Mouse (Mus musculus): ENCODE measurements around the gene Gdpd3.
"Not testable (repeated sequence)": the region's sequence is repeated elsewhere in the genome, so short reads cannot be mapped to it uniquely, and the experiment has no call there.

The Gdpd3 gene

DNA sequence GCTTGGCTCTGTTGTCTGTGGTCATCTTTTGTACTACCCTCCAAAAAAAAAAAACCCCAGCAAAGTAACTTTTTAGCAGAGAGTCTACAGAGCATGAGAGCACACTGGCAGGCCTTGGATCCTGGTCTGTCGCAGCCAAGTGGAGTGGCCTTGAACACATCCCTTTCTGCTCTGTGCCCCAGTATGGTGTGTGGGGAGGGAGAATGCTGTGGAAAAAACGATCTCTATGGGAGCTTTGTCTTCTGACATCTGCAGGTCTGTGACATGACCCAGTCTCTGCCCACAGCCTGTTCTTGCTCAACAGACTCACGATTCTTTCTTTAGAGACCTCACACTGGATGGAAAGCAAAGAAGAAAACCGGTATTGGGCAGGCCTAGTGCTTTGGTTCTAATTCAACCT is 5.2 kb upstream of the Gdpd3 start:
- DNase-seq (ENCODE audit: low spot score): no peak

- no peak for DNase-seq (ENCODE audit: low spot score)
Measured at GRCm38 (mm10) chr7:126761529-126762067, 4.5 kb upstream of the Gdpd3 start.

GRCm38 (mm10) chr7:126762471-126763008 is 3.6 kb upstream of the Gdpd3 start:
- DNase-seq (ENCODE audit: low spot score): no peak

DNA sequence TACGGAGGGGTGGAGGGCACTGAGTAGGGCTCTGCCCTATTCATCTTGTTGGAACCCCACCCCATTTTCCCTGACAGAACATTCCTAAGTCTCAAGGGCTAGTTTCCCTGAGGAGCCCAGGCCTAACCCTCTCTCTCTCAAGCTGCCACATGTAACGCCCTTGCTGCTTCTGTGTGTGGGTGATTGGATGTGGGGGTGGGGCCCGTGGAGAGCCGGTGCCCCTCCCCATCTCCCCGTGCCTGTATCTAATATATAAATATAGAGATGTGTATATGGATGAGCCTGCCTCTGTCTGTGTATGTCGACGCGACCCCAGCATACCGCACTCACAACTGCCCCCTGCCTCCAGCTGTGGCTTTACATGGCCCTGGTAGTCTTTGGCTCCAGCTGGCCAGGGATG is 594 bp upstream of the Gdpd3 start:
- DNase-seq (ENCODE audit: low spot score): no peak

- DNase-seq (ENCODE audit: low spot score): no peak
Measured at GRCm38 (mm10) chr7:126767001-126767400, 867 bp downstream of the Gdpd3 start.

DNA sequence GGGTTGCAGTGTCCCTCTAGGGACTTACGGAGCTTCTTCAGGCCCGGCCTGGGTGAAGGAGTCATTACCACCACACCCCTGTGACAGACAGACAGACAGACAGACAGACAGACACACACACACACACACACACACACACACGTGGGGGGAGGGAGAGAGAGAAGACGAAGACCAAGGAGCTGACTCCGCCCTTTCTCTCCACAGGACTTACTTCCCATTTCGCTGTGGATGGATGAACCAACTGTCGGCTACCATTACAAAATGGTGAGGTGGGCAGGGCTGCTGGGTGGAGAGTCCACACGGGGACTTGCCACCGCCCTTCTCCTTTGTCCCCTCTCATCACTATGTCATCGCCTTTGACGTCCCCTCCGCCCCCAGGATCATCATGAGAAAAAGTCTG is 4.7 kb downstream of the Gdpd3 start:
- no peak for DNase-seq (ENCODE audit: low spot score)

DNA sequence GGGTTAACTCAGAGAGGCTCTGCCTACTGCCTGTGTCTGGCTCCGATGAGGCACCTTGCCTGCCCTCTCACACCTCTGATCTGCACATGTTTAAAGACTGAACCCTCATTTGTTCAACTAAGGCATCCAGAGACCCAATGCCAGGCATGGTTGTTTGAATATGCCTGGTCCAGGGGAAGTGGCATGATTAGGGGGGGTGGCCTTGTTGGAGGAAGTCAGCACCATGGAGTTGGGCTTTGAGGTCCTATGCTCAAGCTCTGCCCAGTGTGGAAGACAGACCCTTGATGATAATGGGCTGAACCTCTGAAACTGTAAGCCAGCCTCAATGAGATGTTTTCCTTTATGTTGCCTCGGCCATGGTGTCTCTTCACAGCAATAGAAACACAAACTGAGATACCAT is 7.2 kb downstream of the Gdpd3 start:
- DNase-seq (ENCODE audit: low spot score): no peak

DNA sequence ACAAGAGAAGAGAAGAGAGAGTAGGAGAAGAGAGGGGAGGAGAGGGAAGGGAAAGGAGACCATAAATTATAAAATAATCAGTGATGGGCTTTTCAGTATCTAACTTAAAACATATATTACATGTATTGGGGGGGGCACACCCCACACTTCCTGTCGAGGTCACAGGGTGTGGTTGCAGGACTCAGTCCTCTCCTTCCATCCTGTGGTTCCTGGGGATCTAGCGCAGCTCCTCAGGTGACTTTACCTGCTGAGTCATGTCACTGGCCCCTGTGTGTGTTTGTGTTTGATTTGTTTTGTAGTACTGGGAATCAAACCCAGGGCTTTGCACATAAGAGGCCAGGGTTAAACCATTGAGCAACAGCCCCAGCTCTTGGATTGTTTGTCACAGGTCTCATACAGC is 8.3 kb downstream of the Gdpd3 start:
- DNase-seq (ENCODE audit: low spot score): no peak

GRCm38 (mm10) chr7:126775185-126775977 is 9.2 kb downstream of the Gdpd3 start:
- no peak for DNase-seq (ENCODE audit: low spot score)

DNA sequence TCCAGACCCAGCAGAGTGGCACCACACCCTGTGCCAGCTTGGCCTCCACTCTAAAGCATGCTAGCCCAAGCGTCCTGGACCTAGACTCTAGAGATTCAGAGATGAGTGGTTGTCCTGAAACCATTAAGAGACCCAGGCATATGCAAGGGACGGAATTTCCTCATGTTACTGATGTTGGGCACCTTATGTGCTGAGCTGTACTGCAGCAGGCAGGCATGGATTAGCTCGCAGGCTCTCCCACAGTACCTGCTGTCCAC is 9.8 kb downstream of the Gdpd3 start:
- no peak for DNase-seq (ENCODE audit: low spot score)

GRCm38 (mm10) chr7:126776598-126777057 is 10.5 kb downstream of the Gdpd3 start, which contains the start of gene Ypel3:
TSS of gene Ypel3 (plus strand) at chr7:126776955.
- DNase-seq (ENCODE audit: low spot score): peak; percentile 75

GRCm38 (mm10) chr7:126777476-126777875 is 11.3 kb downstream of the Gdpd3 start:
- DNase-seq (ENCODE audit: low spot score): no peak

DNA sequence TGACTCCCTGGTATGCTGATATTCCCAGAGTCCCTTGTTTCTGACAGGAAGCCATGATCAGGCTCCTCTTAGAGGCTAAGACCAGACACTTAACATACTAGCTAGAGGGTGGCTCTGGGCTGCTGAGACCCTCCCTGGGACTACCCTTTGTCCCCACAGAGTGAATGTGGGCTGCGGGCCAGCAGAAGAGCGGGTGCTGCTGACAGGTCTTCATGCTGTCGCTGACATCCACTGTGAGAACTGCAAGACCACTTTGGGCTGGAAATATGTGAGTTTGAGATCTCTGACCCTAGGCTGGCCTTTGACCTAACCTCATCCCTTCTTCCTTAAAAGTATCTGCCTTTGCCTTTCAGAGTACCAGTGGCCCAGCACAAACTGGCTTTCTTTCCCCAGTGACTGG is 12.0 kb downstream of the Gdpd3 start:
- DNase-seq (ENCODE audit: low spot score): no peak

DNA sequence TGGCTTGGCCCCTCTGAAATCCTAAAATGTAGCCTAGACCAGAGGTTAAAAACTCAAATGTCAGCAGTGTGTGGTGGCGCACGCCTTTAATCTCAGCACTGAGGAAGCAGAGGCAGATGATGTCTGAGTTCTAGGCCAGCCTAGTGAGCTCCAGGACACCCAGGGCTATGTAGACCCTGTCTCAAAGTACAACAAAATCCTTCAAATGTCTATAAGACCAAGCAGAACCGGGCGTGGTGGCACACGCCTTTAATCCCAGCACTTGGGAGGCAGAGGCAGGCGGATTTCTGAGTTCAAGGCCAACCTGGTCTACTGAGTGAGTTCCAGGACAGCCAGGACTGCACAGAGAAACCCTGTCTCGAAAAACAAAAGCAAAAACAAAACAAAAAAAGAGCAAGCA is 13.0 kb downstream of the Gdpd3 start:
- DNase-seq (ENCODE audit: low spot score): not testable (repeated sequence)

DNA sequence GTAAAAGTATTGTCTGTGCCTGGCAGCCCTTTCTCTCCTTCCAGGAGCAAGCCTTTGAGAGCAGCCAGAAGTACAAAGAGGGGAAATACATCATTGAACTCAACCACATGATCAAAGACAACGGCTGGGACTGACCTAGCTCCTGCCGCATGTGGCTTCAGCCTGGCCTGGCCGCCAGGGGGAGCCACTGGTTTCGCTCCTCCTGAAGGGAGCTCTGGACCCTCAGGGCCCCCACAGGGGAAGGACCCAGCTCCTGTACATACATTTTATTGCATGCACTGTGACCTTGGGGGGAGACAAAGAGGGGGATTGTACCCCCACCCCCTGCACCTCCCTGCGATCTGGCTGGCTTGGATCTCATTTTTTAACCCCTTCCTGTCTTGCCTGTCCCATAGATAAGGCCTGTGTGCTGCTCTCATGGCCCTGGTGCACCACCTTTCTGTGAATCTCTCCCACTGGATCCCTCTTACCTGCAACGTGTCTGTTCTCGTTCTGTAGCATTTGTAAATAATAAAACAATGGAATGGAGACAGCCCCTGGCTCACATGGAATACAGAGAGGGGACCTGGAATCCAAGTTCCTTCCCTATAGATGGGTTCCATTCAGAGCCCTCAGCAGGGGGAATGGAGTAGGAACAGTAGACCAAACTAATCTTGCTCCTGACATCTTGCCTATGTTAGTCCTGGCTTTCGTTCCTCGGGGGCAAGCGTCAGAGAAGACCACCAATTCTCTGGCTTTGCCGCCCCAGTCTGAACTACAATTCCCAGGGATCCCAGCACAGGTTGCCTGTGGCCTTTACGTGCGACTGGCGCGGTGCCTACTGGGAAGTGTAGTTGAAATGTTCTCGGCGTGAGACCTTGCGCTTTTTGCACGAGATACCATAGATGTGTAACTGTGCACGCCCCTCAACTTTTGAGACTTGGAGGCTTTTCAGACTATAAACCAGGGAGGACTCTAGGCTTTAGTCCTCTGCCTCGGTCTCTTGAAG is 14.1 kb downstream of the Gdpd3 start:
- no peak for DNase-seq (ENCODE audit: low spot score)

DNA sequence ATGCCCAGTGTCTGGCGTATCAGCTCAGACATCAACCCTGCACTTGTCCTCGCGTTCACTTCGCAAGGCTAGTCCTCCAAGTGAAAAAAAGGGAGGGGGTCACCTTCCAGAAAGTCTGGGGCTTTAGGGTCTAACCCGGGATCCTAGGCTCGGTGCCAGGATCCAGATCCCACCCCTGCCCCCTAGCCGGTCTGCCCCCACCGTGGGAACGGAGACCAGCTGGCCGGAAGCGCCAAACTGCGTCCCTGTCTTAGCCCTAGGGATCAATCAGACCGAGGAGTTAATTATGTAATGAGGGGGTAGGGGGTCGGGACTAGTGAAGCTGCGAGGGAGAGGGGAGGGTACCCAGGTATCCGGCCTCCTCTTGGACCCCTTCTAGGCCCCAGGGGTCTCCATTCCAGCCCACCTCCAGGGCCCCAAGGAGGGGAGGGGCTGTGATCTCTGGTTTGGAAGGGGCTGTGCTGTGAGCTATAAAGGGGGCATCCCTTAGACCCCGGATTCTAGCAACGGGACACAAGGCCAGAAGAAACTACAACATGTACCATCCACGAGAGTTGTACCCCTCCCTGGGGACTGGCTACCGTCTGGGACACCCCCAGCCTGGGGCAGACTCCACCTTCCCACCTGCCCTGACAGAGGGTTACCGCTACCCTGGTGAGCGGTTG is 15.0 kb downstream of the Gdpd3 start, which contains the start of gene Tbx6:
TSS of gene Tbx6 (plus strand) at position 513 of the 665 bp plus-strand sequence.
- no peak for DNase-seq (ENCODE audit: low spot score)

DNA sequence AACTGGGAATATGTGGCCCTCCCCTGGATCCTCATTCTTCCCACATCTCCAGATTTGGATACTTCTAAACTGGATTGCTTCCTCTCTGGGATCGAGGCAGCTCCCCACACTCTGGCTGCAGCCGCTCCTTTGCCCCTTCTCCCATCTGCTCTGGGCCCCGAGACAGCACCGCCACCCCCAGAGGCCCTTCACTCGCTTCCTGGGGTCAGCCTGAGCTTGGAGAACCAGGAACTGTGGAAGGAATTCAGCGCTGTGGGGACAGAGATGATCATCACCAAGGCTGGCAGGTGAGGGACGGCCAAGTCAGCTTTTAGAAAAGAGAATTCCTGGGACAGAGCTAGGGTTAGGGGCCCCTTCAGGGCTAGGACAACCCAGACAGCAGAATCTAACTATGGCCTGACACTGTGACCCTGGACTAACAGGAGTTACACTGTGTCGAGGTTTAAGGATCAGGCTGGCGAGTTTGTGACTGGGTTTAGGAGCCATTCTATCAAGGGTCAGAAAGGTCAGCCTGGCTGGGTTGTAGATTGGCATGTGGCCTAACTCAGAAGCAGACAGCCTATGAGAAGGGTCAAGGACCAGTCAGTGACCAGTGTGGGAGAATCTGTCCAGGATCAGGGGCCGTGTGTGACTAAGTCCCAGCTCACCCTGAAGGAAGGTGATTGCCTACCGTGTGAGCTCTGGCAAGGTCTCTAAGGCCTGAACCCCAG is 15.7 kb downstream of the Gdpd3 start:
- DNase-seq (ENCODE audit: low spot score): no peak

DNA sequence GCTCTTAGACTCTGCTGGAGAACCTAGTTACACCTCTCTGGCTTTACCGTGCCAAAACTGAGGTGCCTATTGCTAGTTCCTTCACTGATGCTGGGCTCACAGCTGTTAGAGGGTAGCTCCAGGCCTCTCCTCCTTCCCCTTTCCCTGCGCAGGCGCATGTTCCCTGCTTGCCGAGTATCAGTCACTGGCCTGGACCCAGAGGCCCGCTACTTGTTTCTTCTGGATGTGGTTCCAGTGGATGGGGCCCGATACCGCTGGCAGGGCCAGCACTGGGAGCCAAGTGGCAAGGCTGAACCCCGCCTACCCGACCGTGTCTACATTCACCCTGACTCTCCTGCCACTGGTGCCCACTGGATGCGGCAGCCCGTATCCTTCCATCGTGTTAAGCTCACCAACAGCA is 16.6 kb downstream of the Gdpd3 start:
- no peak for DNase-seq (ENCODE audit: low spot score)

DNA sequence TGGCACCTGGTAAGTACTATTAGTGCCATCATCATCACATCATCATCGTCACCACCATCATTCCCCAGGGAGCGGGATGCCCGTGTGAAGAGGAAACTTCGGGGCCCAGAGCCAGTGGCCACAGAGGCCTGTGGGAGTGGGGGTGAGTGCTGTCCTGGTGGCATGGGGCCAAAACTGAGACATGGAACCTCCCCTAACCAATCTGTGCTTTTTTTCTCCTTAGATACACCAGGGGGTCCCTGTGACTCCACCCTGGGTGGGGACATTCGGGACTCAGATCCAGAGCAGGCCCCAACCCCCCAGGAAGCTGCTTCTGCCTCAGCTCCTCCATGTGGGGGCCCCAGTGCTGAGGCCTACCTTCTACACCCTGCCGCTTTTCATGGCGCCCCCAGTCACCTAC is 18.3 kb downstream of the Gdpd3 start:
- DNase-seq (ENCODE audit: low spot score): no peak

DNA sequence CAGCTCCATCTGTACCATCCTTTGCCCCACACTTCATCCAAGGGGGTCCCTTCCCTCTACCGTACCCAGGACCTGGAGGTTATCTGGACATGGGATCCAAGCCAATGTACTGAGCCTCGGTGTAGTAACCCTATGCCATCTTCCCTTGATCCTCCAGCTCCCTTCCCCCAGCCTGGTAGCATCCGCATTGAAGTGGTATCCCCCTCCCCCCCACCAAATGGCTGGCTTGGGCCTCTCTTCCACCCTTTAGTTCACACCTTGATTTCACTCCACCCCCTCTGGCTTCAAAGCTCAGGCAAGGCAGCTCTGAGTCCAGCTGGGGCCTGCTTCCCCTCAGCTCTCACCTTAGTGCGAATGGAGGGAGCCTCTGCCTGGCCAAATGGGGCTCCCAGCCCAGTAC is 18.9 kb downstream of the Gdpd3 start:
- no peak for DNase-seq (ENCODE audit: low spot score)

DNA sequence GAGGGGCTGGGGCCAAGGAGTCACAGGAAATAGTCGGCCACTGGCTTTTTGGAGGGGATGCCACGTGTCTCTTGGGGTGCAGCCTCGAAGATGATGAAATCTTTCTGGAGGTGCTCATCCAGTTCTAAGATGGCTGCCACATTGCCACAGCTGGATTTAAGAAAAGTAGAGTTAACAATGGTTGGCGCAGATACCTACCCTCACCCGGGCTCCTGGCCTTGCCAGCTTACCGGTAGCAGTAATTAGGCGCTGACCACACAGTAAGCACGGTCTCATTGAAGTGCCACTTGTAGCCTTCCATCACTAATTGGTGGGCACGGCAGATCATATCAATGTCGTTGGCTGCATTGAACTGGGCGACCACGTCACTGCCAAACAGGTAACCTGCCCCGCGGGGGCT is 20.0 kb downstream of the Gdpd3 start:
- no peak for DNase-seq (ENCODE audit: low spot score)

All from urinary bladder, postnatal 10 days (tissue).